Mouse (Mus musculus) effector memory CD4-positive, alpha-beta T cell, adult 7 months (primary cell): ENCODE measurements around the gene Armc2. TPM values are rescaled to one million over a fixed set of nuclear protein-coding genes. Genes with fewer than 3 reads are reported as not detected.

Source experiments
- polyA plus RNA-seq: library from polyadenylated mRNA; unstranded; fragments of 100-300 nt; shearing (Covaris generic); gene quantifications from one replicate; pipeline ENCODE4 v1.2.1, GENCODE M21; 2017

Gene Armc2
- polyA plus RNA-seq, result 0.43 TPM

DNA sequence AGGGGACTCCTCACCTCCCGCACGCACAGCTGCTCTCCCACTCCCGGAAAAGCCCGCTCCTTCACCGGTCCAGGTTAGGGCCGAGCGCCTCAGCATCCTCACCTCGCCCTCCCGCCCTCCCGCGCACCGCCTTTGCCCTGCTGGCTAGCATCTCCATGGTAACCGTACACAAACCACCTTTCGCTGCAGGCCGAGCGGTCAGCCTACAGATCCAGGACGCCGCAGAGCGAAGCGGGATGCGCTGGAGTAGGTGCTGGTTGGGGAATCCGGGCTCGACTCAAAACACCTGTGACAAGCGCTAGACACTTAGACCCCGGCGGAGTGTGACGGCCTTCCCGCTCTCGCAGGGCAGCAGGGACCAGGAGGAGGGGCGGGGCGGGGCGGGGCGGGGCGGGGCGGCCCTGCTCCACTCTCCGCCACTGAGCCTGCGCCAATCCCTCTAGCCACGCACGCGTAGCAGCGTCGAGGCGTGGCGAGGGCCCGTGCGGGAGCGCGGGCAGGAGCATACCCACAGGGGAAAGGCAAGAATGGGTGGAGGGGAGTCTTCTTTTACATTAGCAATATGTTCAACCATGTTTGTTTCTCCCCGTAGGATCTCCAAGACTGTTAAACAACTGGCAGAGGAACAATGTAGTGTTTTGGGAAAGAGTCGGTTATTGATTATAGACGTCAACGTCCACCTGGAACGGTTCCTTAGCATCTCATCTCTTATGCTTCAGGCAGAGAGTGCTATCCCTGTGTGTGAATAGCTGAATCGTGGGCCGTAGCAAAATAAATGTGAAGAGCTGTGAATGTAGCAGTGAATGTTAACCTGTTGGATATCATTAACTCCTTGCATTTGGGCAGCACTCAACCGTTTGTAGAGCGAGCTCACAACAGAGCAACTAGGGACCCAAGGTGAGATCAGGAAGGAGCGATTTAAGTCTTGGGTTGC lies at the start of gene Armc2:
TSS of gene Armc2 (minus strand) at position 427 of the 934 bp plus-strand sequence.

Other genes with a start within 250 kb of the Armc2 start
- 6.1 TPM for gene Cep57l1, start 208.6 kb downstream of the Armc2 start, polyA plus RNA-seq
- gene Sesn1, start 208.5 kb downstream of the Armc2 start, polyA plus RNA-seq, result 24.1 TPM